Mouse (Mus musculus): ENCODE measurements around the gene Atoh8. TPM values are rescaled to one million over a fixed set of nuclear protein-coding genes. Genes with fewer than 3 reads are reported as not detected.

Gene Atoh8
- not detected for polyA plus RNA-seq (2014; fragmentation: Illumina TruSeq; extraction: RNeasy Lipid Tissue Mini Kit (QIAGEN cat#74804); ENCODE audit: low read depth, low replicate concordance)

GRCm38 (mm10) chr6:72235098-72235806, at the start of gene Atoh8:
Gene Atoh8 (minus strand): TSS chr6:72235577.

Other genes with a start within 250 kb of the Atoh8 start
- 149 TPM for gene St3gal5, start 138.0 kb downstream of the Atoh8 start, polyA plus RNA-seq (2014; fragmentation: Illumina TruSeq; extraction: RNeasy Lipid Tissue Mini Kit (QIAGEN cat#74804); ENCODE audit: low read depth, low replicate concordance)
- not detected for gene Sftpb, start 69.0 kb upstream of the Atoh8 start, polyA plus RNA-seq (2014; fragmentation: Illumina TruSeq; extraction: RNeasy Lipid Tissue Mini Kit (QIAGEN cat#74804); ENCODE audit: low read depth, low replicate concordance)
- gene Usp39, start 109.6 kb upstream of the Atoh8 start, polyA plus RNA-seq (2014; fragmentation: Illumina TruSeq; extraction: RNeasy Lipid Tissue Mini Kit (QIAGEN cat#74804); ENCODE audit: low read depth, low replicate concordance) = 60.0 TPM
- gene 0610030E20Rik, start 111.7 kb upstream of the Atoh8 start, polyA plus RNA-seq (2014; fragmentation: Illumina TruSeq; extraction: RNeasy Lipid Tissue Mini Kit (QIAGEN cat#74804); ENCODE audit: low read depth, low replicate concordance) = 34.3 TPM
- gene Tmem150a, start 119.9 kb upstream of the Atoh8 start, polyA plus RNA-seq (2014; fragmentation: Illumina TruSeq; extraction: RNeasy Lipid Tissue Mini Kit (QIAGEN cat#74804); ENCODE audit: low read depth, low replicate concordance) = 1.2 TPM
- gene Rnf181, start 131.4 kb upstream of the Atoh8 start, polyA plus RNA-seq (2014; fragmentation: Illumina TruSeq; extraction: RNeasy Lipid Tissue Mini Kit (QIAGEN cat#74804); ENCODE audit: low read depth, low replicate concordance) = 632 TPM
- 0.99 TPM for gene Vamp5, start 144.9 kb upstream of the Atoh8 start, polyA plus RNA-seq (2014; fragmentation: Illumina TruSeq; extraction: RNeasy Lipid Tissue Mini Kit (QIAGEN cat#74804); ENCODE audit: low read depth, low replicate concordance)
- gene Vamp8, start 155.1 kb upstream of the Atoh8 start, polyA plus RNA-seq (2014; fragmentation: Illumina TruSeq; extraction: RNeasy Lipid Tissue Mini Kit (QIAGEN cat#74804); ENCODE audit: low read depth, low replicate concordance) = 47.5 TPM
- 31.0 TPM for gene Ggcx, start 178.7 kb upstream of the Atoh8 start, polyA plus RNA-seq (2014; fragmentation: Illumina TruSeq; extraction: RNeasy Lipid Tissue Mini Kit (QIAGEN cat#74804); ENCODE audit: low read depth, low replicate concordance)
- 635 TPM for gene Mat2a, start 204.0 kb upstream of the Atoh8 start, polyA plus RNA-seq (2014; fragmentation: Illumina TruSeq; extraction: RNeasy Lipid Tissue Mini Kit (QIAGEN cat#74804); ENCODE audit: low read depth, low replicate concordance)

All from adrenal gland, adult 10 weeks (tissue).